Mouse (Mus musculus) midbrain, postnatal 0 days (tissue): ENCODE measurements at regions not wholly inside any gene's neighbourhood (a gene's known extent, or its start where the extent isn't known, plus 50 kb on each side); places are given as distances from the start of the nearest gene placed in this dataset.
A peak's percentile ranks its signal among the peaks of the same experiment; 100 is the strongest.

Experiments
- ATAC-seq: fragments of 200-750 bp; cut with Nextera tagmentation; 2 replicates; pipeline ENCODE4 v1.8.0; 2017; ENCODE audit warnings: moderate number of reproducible peaks, mild to moderate bottlenecking, moderate TSS enrichment, moderate library complexity; ENCODE audit not compliant: low FRiP score
- DNase-seq: peaks from one replicate; pipeline ENCODE4 v3.0.0-alpha.2; 2015; ENCODE audit warnings: low spot score
- H3K27ac ChIP-seq: fragments of 300-500 bp; sonication (generic); 2 replicates; pipeline ENCODE4 v1.5.1; 2014; ENCODE audit warnings: low read depth, mild to moderate bottlenecking, low read length, mixed read lengths
- H3K27me3 ChIP-seq: fragments of 300-500 bp; sonication (generic); 2 replicates; pipeline ENCODE4 v1.6.1; 2014; ENCODE audit warnings: low read length, control low read depth, mixed read lengths; ENCODE audit not compliant: insufficient read depth
- H3K36me3 ChIP-seq: fragments of 300-500 bp; sonication (generic); 2 replicates; pipeline ENCODE4 v1.6.1; 2014; ENCODE audit warnings: low read length, control low read depth, mixed read lengths; ENCODE audit not compliant: insufficient read depth
- H3K4me1 ChIP-seq: fragments of 300-500 bp; sonication (generic); 2 replicates; pipeline ENCODE4 v1.6.1; 2014; ENCODE audit warnings: mild to moderate bottlenecking, control low read depth, antibody characterized with exemption, low read length, mixed read lengths; ENCODE audit not compliant: insufficient read depth
- H3K4me2 ChIP-seq: fragments of 300-500 bp; sonication (generic); 2 replicates; pipeline ENCODE4 v1.6.1; 2014; ENCODE audit warnings: low read depth, mild to moderate bottlenecking, low read length, mixed read lengths; ENCODE audit not compliant: poor library complexity, severe bottlenecking
- H3K4me3 ChIP-seq: fragments of 300-500 bp; sonication (generic); 2 replicates; pipeline ENCODE4 v1.5.1; 2014; ENCODE audit warnings: low read depth, mild to moderate bottlenecking, low read length, moderate library complexity
- H3K9ac ChIP-seq: fragments of 300-500 bp; sonication (generic); replicated peaks from 2 replicates; pipeline ENCODE4 v1.6.1; 2014; ENCODE audit warnings: mild to moderate bottlenecking, low read length, moderate library complexity, mixed read lengths; ENCODE audit not compliant: poor library complexity, severe bottlenecking
- H3K9me3 ChIP-seq: fragments of 300-500 bp; sonication (generic); 2 replicates; pipeline ENCODE4 v1.6.1; 2016; ENCODE audit warnings: low read length, control low read depth
- CTCF ChIP-seq: IDR thresholded peaks from 2 replicates; pipeline ENCODE4 v1.5.1; 2016; ENCODE audit warnings: antibody characterized with exemption, mild to moderate bottlenecking
- WGBS: fragments of 180-500 bp; shearing (Covaris S2); extraction: QIAGEN DNeasy Blood & Tissue Kit; methylation state at CpG from one replicate; pipeline ENCODE4 v1.1.7; 2014; 5-methylcytosine and 5-hydroxymethylcytosine counted together

DNA sequence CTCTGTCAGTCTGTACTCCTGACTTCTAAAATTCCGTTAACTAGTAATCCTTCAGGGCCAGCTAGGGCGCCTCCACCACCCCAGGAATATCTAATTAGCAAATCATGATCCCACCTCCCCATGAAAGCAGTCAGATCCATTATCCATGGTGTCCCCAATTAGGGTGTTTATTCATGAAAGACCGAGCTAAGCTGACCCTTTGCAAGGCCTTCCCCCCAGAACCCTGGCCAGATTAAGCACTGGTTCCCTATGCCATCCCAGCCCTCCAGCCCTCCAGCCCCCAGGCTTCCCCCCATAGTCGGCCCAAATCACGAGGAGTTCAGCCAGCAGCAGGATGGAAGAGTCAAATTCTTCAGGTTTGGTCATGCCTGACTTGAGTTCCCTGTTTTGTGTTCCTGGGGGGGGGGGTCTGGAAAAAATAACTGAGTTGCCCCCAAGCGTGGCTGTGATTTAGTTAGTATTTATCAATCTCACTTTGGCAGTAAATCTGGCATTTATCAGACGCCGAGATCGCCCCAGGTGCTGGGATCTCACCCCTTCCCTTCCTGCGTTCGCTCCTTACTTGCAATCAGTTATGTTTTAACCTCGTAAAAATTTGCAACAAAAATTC, 272.7 kb upstream of the Sall1 start:
- Histone ChIP-seq H3K4me1 (no peaks in the 10 kb centered on the region), H3K9me3 (no peaks in the 10 kb centered on the region), H3K9ac (no peak overlapping the region), H3K27ac (no peak overlapping the region), H3K36me3 (no peaks in the 10 kb centered on the region), H3K27me3 (no peaks in the 10 kb centered on the region), H3K4me3 (no peak overlapping the region), H3K4me2 (no peak overlapping the region)
- WGBS: 47% methylated on average over 12 of the region's 12 CpGs
- DNase-seq (no peak), ATAC-seq (no peak)
- TF ChIP-seq CTCF: no peak

DNA sequence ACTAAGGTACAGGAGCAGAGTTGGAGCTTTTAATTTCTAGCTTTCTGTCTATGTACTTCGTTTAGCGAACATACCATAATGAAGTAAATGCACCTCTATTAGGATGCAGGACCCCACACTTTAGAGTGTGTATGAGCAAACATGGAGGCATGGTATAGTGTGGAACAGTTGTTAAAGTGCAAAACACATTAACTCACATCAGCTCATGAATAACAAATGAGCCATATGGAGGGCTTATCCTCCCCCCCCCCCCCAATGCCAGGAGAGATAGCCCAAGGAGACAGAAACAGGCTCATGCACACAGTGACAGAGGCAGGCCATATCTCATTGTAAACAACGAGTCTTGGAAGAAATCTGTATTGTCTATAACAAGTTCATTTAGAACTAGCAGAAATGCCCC, 270.9 kb upstream of the Sall1 start:
- H3K4me3 ChIP-seq: no peak overlapping the region
- 86% methylated on average over 3 of the region's 3 CpGs for WGBS
- H3K27me3 ChIP-seq: no peaks in the 10 kb centered on the region
- H3K9ac ChIP-seq: no peak overlapping the region
- no peak overlapping the region for H3K27ac ChIP-seq
- no peak for TF ChIP-seq CTCF
- H3K9me3 ChIP-seq: no peaks in the 10 kb centered on the region
- no peak overlapping the region for H3K4me2 ChIP-seq
- no peak for DNase-seq
- no peak for ATAC-seq
- H3K4me1 ChIP-seq: no peaks in the 10 kb centered on the region
- no peaks in the 10 kb centered on the region for H3K36me3 ChIP-seq

DNA sequence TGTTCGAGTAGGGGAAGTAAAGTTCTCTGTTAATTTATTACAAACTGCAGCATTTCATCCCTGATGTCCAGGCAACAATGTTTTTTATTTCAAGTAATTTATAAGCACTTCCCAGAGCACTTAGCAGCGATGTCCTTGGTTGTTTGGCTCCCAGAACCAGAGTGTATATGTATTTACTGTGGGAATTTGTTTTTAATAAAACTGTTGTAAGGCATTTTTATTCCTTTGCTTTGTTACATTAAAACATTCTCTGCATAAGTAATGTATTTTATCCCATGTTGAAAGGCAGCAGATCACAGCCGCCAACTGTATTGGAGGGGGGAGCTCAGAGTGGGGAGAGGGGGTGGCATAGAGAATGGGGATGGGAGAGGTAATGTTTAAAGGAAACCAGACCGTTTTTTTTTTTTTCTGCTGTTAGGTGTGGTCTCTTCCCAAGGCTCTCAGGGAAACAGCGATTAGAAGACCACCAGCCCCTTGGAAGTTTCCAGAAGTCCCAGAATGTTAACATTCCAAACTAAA, 266.8 kb upstream of the Sall1 start:
- Histone ChIP-seq H3K36me3 (no peaks in the 10 kb centered on the region), H3K4me2 (no peak overlapping the region), H3K9ac (no peak overlapping the region), H3K4me1 (no peaks in the 10 kb centered on the region), H3K27ac (no peak overlapping the region), H3K27me3 (no peaks in the 10 kb centered on the region), H3K4me3 (no peak overlapping the region), H3K9me3 (no peaks in the 10 kb centered on the region)
- no peak for TF ChIP-seq CTCF
- ATAC-seq (no peak), DNase-seq (no peak)
- WGBS: 28% methylated on average over 5 of the region's 5 CpGs

DNA sequence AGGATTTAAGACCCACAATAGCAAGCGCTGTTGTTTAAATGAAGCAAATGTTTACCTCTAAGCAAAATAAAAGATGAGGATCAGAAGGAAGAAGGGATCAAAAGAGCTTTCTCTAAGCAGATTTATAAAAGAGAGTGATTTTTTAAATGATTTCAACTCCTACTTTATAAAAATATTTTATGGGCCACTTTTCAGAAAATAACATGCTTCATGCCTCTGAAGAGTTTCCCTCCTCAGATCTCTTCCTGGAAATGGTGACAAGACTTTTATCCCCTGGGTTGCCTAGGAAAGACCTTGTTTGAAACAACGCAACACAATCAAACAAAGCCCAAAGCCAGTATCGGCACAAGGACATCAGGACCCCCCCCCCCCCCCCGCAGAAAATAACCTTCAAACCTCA, 265.6 kb upstream of the Sall1 start:
- no peaks in the 10 kb centered on the region for H3K27me3 ChIP-seq
- no peak overlapping the region for H3K9ac ChIP-seq
- H3K4me1 ChIP-seq: no peaks in the 10 kb centered on the region
- H3K9me3 ChIP-seq: no peaks in the 10 kb centered on the region
- H3K27ac ChIP-seq: no peak overlapping the region
- 9% methylated on average over 4 of the region's 4 CpGs for WGBS
- no peak for ATAC-seq
- H3K4me2 ChIP-seq: no peak overlapping the region
- no peak for DNase-seq
- no peak overlapping the region for H3K4me3 ChIP-seq
- TF ChIP-seq CTCF: no peak
- no peaks in the 10 kb centered on the region for H3K36me3 ChIP-seq

DNA sequence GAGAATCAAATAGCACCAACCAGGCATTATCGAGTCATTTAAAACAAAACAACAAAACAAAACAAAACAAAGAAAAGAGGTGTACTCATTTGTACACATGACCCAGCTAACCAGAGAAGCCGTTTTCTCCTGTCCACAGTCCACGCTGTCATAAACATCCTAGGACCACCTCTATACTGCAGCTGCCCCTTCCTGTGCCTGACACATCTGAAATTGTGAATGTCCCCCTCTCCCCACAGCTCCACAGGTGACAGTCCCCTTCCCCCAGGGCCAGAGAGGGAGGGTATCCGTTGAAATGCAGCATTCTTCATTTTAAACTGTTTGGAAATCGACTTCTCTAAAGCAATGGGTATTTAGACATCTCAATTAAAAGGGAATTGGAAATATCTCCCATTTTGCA, 265.0 kb upstream of the Sall1 start:
- Histone ChIP-seq H3K9ac (no peak overlapping the region), H3K4me1 (no peaks in the 10 kb centered on the region), H3K27ac (no peak overlapping the region), H3K4me3 (no peak overlapping the region), H3K27me3 (no peaks in the 10 kb centered on the region), H3K9me3 (no peaks in the 10 kb centered on the region), H3K36me3 (no peaks in the 10 kb centered on the region), H3K4me2 (no peak overlapping the region)
- ATAC-seq: no peak
- no peak for TF ChIP-seq CTCF
- DNase-seq: no peak
- 14% methylated on average over 5 of the region's 5 CpGs for WGBS

DNA sequence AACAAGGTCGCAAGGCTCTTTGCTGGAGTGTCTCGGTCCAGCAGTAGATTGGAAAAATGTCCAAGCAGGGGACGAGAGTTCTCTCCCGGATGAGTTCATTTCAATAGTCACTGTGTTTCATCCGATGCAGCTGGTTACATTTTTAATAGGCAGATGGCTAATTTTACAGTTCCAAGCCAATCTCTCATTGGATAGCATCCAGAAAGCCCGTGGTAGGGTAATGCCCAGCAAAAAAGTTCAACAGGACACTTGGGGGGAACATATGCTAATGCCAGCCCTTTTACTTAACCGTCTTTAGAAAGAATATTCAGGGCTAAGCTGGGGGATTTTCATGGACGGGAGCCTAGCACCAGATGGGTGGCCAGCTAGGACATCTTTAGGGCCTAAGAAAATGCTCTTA, 264.6 kb upstream of the Sall1 start:
- Histone ChIP-seq H3K4me1 (no peaks in the 10 kb centered on the region), H3K4me3 (no peak overlapping the region), H3K36me3 (no peaks in the 10 kb centered on the region), H3K9me3 (no peaks in the 10 kb centered on the region), H3K27ac (no peak overlapping the region), H3K9ac (no peak overlapping the region), H3K27me3 (no peaks in the 10 kb centered on the region), H3K4me2 (no peak overlapping the region)
- ATAC-seq: no peak
- TF ChIP-seq CTCF: no peak
- DNase-seq: peak; percentile 79
- 28% methylated on average over 8 of the region's 8 CpGs for WGBS
